Mouse (Mus musculus): ENCODE results near the gene Plekhg1. TPM values are rescaled to one million over a fixed set of nuclear protein-coding genes. Genes with fewer than 3 reads are reported as not detected.
A peak's percentile ranks its signal among the peaks of the same experiment; 100 is the strongest.

Gene Plekhg1
- polyA plus RNA-seq, 1 experiment from 2014 or later: 21.8 TPM

DNA sequence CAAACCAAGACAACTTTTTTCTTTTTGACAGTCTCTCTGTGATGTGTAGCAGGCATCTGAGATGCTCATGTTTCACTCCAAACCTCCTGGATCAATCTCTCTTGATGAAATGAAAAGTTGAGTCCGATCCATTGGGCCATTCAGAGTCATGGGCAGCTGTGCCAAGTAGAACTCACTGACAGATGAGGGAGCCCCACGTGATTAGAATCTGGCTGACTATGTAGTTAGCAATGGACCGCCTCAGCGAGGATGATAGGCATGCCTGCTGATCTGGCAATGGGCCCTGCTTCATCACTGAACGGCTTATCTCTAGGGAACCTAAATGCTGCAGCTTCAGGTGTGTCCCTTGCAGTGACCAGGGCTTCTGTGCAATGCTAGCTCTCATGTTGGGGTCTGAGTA, 3.7 kb downstream of the Plekhg1 start:
- H3K4me1 ChIP-seq: peaks cover 41% of the 10 kb centered on the region
- WGBS: 71% methylated on average over 5 of the region's 5 CpGs
- no peaks in the 10 kb centered on the region for H3K27me3 ChIP-seq
- H3K27ac ChIP-seq: no peak overlapping the region
- ATAC-seq (ENCODE audit: insufficient number of reproducible peaks, insufficient read depth, low FRiP score, low TSS enrichment, low read depth): no peak
- no peak overlapping the region for H3K4me2 ChIP-seq
- H3K4me3 ChIP-seq: no peak overlapping the region
- H3K36me3 ChIP-seq: no peaks in the 10 kb centered on the region
- H3K9ac ChIP-seq: no peak overlapping the region
- H3K9me3 ChIP-seq: no peaks in the 10 kb centered on the region; the same call in 1 of the 2 replicates

- Histone ChIP-seq H3K36me3 (no peaks in the 10 kb centered on the region), H3K9me3 (no peaks in the 10 kb centered on the region; the same call in 1 of the 2 replicates), H3K4me1 (peaks cover 31% of the 10 kb centered on the region), H3K9ac (no peak overlapping the region), H3K4me2 (no peak overlapping the region), H3K27ac (no peak overlapping the region), H3K27me3 (no peaks in the 10 kb centered on the region), H3K4me3 (no peak overlapping the region)
- ATAC-seq (ENCODE audit: insufficient number of reproducible peaks, insufficient read depth, low FRiP score, low TSS enrichment, low read depth): no peak
- WGBS: 30% methylated on average over 3 of the region's 3 CpGs
These were observed 6.8 kb downstream of the Plekhg1 start for GRCm38 (mm10) chr10:3746794-3747518.

DNA sequence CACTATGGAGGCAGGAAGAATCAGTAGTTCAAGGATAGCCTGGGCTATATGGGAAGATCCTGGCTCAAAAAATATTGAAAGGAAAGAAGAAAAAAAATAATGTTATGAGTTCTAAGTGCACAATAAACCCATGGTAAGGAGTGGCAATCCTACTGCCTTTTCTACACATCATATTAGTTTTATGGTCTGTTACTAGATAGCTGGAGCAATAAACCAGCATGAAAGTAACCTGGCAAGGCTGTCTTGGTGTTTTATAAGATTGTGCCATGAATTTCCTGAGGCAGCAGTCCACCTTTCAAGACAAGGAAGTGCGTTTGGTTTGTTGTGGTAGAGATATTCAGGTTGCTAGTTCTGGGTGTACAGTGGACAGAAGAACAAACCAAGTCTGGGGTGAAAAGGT, 9.4 kb downstream of the Plekhg1 start:
- Histone ChIP-seq H3K4me1 (peaks cover 16% of the 10 kb centered on the region), H3K4me3 (no peak overlapping the region), H3K9me3 (no peaks in the 10 kb centered on the region; the same call in 1 of the 2 replicates), H3K9ac (no peak overlapping the region), H3K27me3 (no peaks in the 10 kb centered on the region), H3K4me2 (no peak overlapping the region), H3K36me3 (no peaks in the 10 kb centered on the region), H3K27ac (no peak overlapping the region)
- 90% methylated on average over 1 of the region's 1 CpGs for WGBS
- ATAC-seq (ENCODE audit: insufficient number of reproducible peaks, insufficient read depth, low FRiP score, low TSS enrichment, low read depth): no peak

DNA sequence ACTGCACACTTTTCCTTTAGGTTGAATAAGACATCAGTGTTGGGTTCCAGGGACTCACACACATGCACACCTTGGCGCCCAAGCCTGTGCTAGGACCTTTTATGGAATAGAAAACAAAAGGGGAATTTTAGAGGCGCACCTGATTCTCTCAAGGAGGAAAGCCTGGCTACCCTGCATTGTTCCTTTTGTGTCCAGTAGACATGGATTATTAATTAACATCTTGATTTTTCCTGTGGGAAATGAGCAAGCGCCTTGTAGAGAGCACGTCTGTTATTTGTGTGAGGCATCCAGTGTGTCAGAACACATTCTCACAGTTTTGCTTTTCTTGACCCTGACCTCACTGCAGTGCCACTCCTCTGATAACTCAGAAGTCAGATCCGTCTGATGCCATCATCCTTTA, 21.8 kb downstream of the Plekhg1 start:
- ATAC-seq (ENCODE audit: insufficient number of reproducible peaks, insufficient read depth, low FRiP score, low TSS enrichment, low read depth): no peak
- H3K27ac ChIP-seq: no peak overlapping the region
- H3K4me3 ChIP-seq: no peak overlapping the region
- H3K4me1 ChIP-seq: 0 out of 2 replicates have a peak, but pooled peaks cover 5% of the 10 kb centered on the region
- H3K36me3 ChIP-seq: no peaks in the 10 kb centered on the region
- H3K27me3 ChIP-seq: no peaks in the 10 kb centered on the region
- no peaks in the 10 kb centered on the region for H3K9me3 ChIP-seq
- no peak overlapping the region for H3K9ac ChIP-seq
- H3K4me2 ChIP-seq: no peak overlapping the region
- 80% methylated on average over 5 of the region's 5 CpGs for WGBS

DNA sequence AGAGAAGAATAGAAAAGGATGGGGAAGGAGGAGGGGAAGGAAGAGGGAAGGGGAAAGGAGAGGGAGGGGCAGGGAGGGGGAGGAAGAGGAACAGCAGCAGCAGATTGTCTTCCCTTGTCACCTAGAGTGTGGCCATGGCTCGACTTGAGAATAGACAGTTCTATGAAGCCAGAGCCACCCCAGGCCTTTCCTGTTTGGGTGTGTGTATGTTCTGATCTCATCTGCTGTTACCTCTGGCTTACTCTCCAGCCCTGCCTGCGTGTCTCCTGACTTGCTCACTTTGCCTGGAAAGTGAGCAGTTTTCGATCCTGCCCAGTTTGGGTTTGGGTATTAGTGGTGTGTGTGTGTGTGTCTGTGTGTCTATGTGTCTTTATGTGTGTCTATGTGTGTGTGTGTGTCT, 23.0 kb downstream of the Plekhg1 start:
- no peak for ATAC-seq (ENCODE audit: insufficient number of reproducible peaks, insufficient read depth, low FRiP score, low TSS enrichment, low read depth)
- WGBS: 69% methylated on average over 3 of the region's 3 CpGs
- no peak overlapping the region for H3K4me3 ChIP-seq

DNA sequence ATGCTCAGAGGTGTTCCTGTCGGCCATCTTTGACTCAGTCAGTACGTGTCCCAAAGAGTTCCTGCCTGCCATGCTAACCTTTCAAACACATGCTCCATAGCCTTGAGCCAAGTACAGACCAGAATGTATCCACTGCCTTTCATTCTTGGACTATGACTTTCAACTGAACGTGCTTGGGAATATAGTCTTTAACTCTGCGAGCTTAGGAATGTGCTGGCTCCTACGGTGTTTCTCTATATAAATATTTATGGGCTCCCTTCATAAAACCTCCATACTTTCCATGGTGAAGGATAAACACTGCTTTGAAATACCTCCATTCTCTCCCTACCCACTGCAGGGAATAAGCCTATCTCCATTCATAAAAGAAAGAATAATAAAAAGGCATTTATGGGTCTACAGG, 29.0 kb downstream of the Plekhg1 start:
- H3K9ac ChIP-seq: no peak overlapping the region
- H3K9me3 ChIP-seq: no peaks in the 10 kb centered on the region; the same call in 1 of the 2 replicates
- H3K27me3 ChIP-seq: no peaks in the 10 kb centered on the region
- no peak overlapping the region for H3K27ac ChIP-seq
- 82% methylated on average over 5 of the region's 5 CpGs for WGBS
- H3K36me3 ChIP-seq: peaks cover 14% of the 10 kb centered on the region
- no peak overlapping the region for H3K4me2 ChIP-seq
- no peaks in the 10 kb centered on the region for H3K4me1 ChIP-seq
- no peak for ATAC-seq (ENCODE audit: insufficient number of reproducible peaks, insufficient read depth, low FRiP score, low TSS enrichment, low read depth)
- H3K4me3 ChIP-seq: no peak overlapping the region

More for the DNA sequence above, 23.0 kb downstream of the Plekhg1 start:
- Histone ChIP-seq H3K9ac (no peak overlapping the region), H3K27ac (no peak overlapping the region), H3K4me2 (no peak overlapping the region), H3K36me3 (no peaks in the 10 kb centered on the region), H3K9me3 (no peaks in the 10 kb centered on the region), H3K27me3 (no peaks in the 10 kb centered on the region), H3K4me1 (0 out of 2 replicates have a peak, but pooled peaks cover 5% of the 10 kb centered on the region)

DNA sequence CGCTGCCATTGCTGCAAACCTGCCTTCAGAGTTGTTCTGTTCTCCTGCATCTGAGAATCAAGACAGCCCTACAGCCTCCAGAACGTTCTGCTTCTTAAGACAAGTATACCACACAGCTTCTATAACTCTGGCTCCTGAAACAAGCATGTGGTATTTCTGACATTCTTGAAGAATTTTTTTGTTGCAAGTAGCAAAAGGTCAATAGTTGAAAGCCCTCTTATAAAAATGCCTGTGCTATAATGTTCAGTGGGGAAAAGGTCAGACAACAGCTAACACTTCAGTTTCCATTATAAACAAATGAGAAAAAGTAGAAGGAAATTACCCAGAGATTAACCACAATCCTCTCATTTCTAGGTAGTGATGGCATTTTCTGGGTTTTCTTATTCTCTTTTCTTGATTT, 34.2 kb downstream of the Plekhg1 start:
- Histone ChIP-seq H3K9me3 (no peaks in the 10 kb centered on the region; the same call in 1 of the 2 replicates), H3K4me3 (no peak overlapping the region), H3K27me3 (no peaks in the 10 kb centered on the region), H3K4me1 (no peaks in the 10 kb centered on the region), H3K9ac (no peak overlapping the region), H3K27ac (no peak overlapping the region), H3K36me3 (peaks cover 19% of the 10 kb centered on the region), H3K4me2 (no peak overlapping the region)
- 72% methylated on average over 2 of the region's 2 CpGs for WGBS
- no peak for ATAC-seq (ENCODE audit: insufficient number of reproducible peaks, insufficient read depth, low FRiP score, low TSS enrichment, low read depth)

- no peak for ATAC-seq (ENCODE audit: insufficient number of reproducible peaks, insufficient read depth, low FRiP score, low TSS enrichment, low read depth)
- Histone ChIP-seq H3K4me3 (no peak overlapping the region), H3K27ac (no peak overlapping the region), H3K4me2 (no peak overlapping the region), H3K9ac (no peak overlapping the region), H3K9me3 (no peaks in the 10 kb centered on the region), H3K36me3 (peaks cover 17% of the 10 kb centered on the region), H3K27me3 (no peaks in the 10 kb centered on the region), H3K4me1 (no peaks in the 10 kb centered on the region)
- 86% methylated on average over 2 of the region's 2 CpGs for WGBS
These were observed 36.6 kb downstream of the Plekhg1 start for GRCm38 (mm10) chr10:3776761-3777160.

GRCm38 (mm10) chr10:3785362-3785761, 45.2 kb downstream of the Plekhg1 start:
- Histone ChIP-seq H3K4me1 (peaks cover 15% of the 10 kb centered on the region; the same call in 1 of the 2 replicates), H3K27ac (peak overlapping the region; percentile 28; the same call in 1 of the 2 replicates), H3K4me3 (no peak overlapping the region), H3K9me3 (no peaks in the 10 kb centered on the region), H3K4me2 (no peak overlapping the region), H3K27me3 (no peaks in the 10 kb centered on the region), H3K9ac (no peak overlapping the region), H3K36me3 (no peaks in the 10 kb centered on the region)
- WGBS: 62% methylated on average over 4 of the region's 4 CpGs
- ATAC-seq (ENCODE audit: insufficient number of reproducible peaks, insufficient read depth, low FRiP score, low TSS enrichment, low read depth): no peak

DNA sequence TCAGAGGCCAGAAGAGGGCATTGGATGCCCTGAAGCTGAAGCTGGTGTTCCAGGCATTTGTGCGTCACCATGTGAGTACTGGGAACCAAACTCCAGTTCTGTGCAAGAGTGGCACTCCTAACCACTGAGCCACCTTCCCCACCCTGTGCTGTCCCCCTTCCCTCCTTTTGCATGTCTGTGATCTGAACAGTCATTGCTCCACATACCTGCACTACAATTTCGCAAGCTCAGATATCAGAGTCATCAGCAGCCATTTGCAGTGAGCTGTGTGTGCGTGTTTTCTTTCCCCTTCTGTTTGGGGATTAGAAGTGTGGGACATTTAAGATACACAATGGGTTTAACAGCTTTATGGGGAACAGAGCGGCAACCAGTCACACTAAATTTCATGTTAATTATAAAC, 46.4 kb downstream of the Plekhg1 start:
- Histone ChIP-seq H3K4me1 (peaks cover 15% of the 10 kb centered on the region; the same call in 1 of the 2 replicates), H3K27me3 (no peaks in the 10 kb centered on the region), H3K36me3 (no peaks in the 10 kb centered on the region), H3K4me3 (no peak overlapping the region), H3K4me2 (no peak overlapping the region), H3K27ac (no peak overlapping the region), H3K9ac (no peak overlapping the region), H3K9me3 (no peaks in the 10 kb centered on the region)
- 81% methylated on average over 4 of the region's 4 CpGs for WGBS
- ATAC-seq (ENCODE audit: insufficient number of reproducible peaks, insufficient read depth, low FRiP score, low TSS enrichment, low read depth): no peak

DNA sequence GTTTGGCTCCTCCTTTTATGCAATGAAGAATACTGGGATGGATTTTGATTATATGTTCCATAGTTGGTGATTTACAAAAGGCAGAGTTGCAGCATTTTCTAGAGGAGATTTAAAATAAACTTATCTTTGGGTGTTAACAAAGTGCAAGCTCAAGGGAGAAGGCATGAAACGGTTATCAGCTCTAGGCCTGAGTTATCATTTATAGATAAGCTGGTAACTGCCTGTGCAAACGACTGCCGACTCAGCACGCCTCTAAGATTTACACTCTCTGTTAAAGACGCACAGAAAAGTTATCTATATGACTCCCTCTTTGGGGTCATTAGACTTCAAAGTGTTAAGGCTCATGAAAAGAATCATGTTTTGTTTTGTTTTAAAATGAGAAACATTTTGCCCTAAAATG, 46.8 kb downstream of the Plekhg1 start:
- H3K4me2 ChIP-seq: no peak overlapping the region
- 85% methylated on average over 5 of the region's 5 CpGs for WGBS
- no peak overlapping the region for H3K27ac ChIP-seq
- H3K27me3 ChIP-seq: no peaks in the 10 kb centered on the region
- peaks cover 15% of the 10 kb centered on the region; the same call in 1 of the 2 replicates for H3K4me1 ChIP-seq
- no peak for ATAC-seq (ENCODE audit: insufficient number of reproducible peaks, insufficient read depth, low FRiP score, low TSS enrichment, low read depth)
- H3K9me3 ChIP-seq: no peaks in the 10 kb centered on the region
- no peak overlapping the region for H3K4me3 ChIP-seq
- no peaks in the 10 kb centered on the region for H3K36me3 ChIP-seq
- H3K9ac ChIP-seq: no peak overlapping the region

- no peak overlapping the region for H3K4me3 ChIP-seq
- H3K9ac ChIP-seq: no peak overlapping the region
- H3K9me3 ChIP-seq: no peaks in the 10 kb centered on the region
- H3K27ac ChIP-seq: no peak overlapping the region
- no peaks in the 10 kb centered on the region for H3K36me3 ChIP-seq
- H3K27me3 ChIP-seq: no peaks in the 10 kb centered on the region
- no peak overlapping the region for H3K4me2 ChIP-seq
- H3K4me1 ChIP-seq: peaks cover 7% of the 10 kb centered on the region
- 51% methylated on average over 3 of the region's 3 CpGs for WGBS
- ATAC-seq (ENCODE audit: insufficient number of reproducible peaks, insufficient read depth, low FRiP score, low TSS enrichment, low read depth): no peak
These were observed 53.7 kb downstream of the Plekhg1 start for GRCm38 (mm10) chr10:3793825-3794224.

Data from embryonic facial prominence, embryonic 13.5 days (tissue).